Mouse (Mus musculus): ENCODE measurements around the gene Pde6d.
"Not testable (repeated sequence)": the region's sequence is repeated elsewhere in the genome, so short reads cannot be mapped to it uniquely, and the experiment has no call there.

Pde6d gene

DNA sequence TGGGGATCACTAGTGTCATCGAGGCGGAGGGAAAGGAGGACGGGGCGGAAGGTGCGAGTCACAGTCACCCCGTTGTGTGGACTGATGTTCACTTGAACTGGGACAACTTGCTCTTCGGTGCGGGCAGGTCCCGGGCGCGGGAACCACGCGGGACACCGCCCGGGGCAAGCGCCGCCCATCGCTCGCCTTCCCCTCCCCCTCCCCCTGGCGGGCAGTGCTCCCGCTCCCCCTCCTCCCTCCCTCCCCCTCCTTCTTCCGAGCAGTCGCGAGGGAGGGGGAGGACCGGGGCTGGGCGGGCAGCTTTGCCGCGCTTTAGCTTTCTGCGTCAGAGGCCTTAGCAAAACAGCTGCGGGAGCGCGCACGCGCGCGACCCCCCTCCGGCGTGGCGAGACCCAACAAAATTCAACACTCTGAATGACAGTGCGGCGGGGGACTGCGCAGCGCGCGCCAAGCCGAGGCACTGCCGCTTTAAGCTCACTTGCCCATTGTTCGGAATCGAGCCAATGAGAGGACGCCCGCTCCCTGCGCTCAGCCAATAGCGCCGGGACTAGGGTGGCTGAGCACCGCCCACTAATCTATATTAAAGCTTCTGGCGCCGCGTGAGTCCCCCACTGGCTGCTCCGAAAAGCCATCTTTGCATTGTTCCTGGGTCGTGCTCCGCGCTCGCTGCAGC is 56.2 kb downstream of the Pde6d start, which contains the start of gene Ptma:
Gene Ptma, plus strand, starts transcription at position 611 of the 673 bp plus-strand sequence.
- peak; percentile 99 for DNase-seq (ENCODE audit: low spot score)

DNA sequence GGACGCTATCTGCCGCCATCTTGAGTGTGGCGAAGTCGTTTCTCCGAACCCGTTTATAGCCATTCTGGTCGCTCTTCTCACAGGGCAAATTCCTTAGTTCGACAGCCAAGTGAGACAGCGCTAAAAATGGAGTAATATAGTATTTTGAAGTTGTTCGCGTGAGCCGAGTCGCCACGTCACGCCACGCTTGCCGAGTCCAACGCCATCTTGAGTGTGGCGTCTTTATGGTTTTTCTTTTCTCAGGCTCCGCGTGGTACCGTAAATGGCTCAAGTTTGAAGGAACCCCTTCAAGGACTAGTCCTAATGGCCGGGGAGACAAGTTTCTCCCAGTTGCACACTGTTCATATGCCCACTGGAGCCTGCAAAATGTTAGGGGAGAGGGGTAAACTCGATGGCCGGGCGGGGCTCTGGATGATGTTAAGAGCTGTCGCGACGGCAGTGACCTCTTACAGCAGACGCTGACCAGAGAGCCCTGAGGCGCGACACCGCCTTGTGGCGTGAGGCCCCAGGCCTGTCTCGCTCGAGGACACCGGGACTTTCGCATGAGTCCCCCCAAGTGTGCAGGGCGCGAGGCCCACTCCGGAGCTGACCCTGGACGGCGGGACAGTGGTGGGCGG is 56.8 kb downstream of the Pde6d start:
- peak; percentile 82 for DNase-seq (ENCODE audit: low spot score)

DNA sequence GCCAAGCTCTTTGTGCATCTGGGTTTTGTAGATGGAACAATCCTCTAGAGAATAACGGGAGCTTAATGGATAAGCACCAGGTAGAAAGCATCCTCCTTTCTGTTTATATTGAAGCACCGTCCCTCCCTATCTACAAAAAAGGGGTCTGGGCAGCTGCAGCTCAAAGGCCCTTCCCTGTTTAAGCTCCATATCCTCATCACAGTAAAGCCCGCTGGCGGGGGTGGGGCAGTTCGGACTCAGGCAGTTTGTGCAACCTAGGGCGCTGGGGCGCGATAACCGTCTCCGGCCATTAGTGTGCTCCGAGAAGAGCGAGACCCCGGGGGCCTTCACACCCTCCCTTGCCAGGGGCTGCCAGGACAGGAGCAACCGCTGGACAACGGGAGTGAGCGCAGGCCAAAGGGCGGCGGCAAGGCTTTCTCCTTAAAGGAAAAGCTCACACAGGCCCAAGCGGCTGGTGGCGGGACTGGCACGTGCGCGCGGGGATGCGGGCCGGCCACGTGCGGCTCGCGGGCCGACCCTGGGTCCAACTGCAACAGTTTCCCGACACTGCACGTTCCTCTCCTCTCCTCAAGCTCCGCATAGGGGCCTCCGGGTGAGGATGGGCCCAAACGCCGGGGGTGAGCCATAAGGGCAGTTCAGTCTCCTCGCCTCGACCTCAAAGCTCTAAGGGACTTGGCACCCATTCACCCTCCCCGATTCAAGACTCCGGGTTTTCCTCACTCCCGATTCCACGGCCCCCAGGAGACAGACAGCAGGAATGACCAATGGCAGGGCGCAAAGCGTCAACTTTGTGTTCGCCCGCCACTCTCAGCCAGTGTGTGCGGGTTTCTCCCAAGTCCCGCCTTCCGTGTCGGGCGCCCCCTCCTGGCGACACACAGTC is 57.6 kb downstream of the Pde6d start:
- DNase-seq (ENCODE audit: low spot score), result peak; percentile 100

DNA sequence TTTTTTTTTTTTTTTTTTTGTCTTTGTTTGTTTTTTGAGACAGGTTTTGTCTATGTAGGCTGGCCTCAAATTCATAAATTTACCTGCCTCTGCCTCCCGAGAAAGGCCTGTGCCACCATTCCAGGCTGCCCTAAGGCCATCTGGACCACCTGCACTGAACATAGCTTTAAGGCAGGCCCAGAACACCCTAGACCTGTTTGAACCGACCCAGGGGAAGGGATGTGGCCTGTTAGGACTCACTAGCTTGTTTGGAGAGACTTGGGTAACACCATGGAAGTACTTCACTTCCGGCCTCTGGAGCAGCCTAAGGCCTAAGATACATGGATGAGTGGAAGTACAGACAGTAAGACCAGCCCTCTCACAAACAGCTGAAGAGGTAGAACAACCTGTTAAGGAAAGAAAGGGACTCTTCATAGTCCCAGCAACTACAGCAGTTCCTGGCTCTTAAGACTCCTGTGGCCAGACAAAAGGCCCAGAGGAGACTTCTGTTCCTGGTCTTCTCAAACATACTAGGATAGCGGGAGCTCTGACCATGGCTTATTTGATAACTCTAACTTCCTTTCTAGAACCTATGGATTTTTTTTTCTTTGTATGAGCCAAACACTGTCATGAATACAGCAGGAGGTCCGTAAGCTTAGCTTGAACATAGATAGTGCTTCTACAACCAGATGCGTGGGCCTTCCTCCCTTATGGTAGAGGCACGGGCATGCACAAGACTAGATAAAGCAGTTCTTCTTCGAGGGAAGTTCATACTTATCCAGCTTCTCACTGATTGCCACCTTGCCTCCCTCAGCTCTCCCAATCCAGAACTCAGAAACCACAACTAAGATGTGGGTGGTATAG is 58.4 kb downstream of the Pde6d start:
- no peak for DNase-seq (ENCODE audit: low spot score)

DNA sequence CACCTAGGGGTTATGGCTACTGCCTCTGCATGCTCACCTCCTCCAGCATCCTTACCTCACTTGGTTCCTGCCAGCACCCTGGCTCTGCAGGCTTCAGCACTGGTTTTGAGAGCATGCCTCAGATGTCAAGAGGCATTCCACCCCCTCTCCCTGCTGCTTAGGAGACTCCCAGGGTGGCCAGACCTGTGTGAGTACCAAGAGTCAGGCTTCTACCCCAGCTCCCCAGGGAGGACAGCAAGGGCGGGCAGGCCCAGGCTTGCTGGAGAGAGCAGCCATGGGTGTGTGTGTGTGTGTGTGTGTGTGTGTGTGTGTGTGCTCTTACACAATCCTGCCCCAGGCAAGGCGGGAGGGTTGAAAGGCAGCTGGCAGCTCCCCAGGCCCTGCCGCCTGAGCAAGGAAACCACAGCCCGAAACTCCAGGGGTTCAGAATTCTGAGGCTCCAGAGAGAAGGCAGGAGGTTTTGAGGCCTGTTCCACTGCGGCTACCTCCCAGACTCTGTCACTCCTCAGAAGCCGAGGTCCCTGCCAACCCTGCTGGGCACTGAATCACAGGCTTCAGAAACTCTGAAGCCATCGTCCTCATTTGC is 60.0 kb downstream of the Pde6d start:
- peak; percentile 27 for DNase-seq (ENCODE audit: low spot score)

DNA sequence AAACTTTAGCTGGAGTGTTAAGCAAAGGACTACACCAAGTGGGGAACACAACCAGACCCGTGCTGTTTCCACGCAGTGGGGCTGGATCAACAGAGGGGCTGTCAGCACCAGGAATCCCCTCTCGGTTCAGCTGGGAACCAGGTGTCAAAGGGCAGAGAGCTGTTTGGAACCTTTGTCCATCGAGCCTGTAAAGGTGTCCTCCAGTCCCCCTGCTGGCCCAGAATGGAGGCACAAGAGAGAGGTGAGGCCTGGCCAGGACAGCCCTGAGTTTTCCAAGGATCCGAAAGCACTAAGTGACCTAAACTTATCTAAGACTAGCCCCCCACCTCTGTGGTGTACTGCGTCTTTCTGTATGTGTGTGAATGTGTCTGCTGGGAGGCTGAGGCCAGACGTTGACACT is 62.1 kb downstream of the Pde6d start:
- DNase-seq (ENCODE audit: low spot score), result no peak

DNA sequence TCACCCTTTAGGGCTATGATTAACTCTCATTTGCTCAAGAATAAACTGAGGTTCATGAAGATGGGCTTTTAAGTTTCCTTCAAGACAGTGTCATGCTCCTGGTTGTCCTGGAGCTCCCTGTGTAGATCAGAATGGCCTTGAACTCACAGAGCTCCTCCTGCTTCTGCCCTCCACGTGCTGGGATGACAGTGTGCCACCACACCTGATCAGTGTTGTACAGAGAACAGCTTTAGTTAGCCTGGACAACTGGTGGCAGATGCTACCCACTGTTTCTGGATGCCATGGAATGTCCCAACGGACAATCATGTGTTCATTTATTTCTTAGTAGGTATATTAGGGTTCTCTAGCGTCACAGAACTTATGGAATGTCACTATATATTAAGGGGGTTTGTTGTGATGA is 65.4 kb downstream of the Pde6d start:
- DNase-seq (ENCODE audit: low spot score), result no peak

DNA sequence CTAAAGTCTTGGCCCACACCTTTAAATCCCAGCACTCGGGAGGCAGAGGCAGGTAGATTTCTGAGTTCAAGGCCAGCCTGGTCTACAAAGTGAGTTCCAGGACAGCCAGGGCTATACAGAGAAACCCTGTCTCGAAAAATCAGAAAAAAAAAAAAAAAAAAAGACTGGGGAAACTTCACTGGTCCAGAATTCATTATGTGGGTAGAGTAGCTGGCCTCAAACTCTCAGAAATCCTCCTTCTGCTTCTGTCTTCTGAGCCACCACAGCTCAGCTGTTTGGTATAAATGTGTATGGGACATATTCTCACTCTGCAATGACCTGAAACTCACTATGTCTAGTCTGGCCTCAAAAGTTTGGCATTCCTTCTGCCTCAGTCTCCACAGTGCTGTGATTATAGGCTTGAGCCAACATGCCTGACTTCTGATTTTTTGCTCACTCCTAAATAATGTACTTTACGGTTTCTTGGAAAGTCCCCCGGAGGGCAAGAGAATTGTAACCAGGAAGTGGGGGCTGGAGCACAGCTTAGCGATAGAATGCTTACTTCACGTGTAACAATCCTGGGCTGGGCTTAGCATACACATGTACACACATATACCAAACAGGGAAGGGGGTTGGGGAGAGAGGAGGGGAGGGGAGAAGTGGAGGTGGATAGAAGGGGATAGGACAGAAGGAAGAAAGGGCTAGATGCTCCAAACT is 66.6 kb downstream of the Pde6d start:
- no peak for DNase-seq (ENCODE audit: low spot score)

DNA sequence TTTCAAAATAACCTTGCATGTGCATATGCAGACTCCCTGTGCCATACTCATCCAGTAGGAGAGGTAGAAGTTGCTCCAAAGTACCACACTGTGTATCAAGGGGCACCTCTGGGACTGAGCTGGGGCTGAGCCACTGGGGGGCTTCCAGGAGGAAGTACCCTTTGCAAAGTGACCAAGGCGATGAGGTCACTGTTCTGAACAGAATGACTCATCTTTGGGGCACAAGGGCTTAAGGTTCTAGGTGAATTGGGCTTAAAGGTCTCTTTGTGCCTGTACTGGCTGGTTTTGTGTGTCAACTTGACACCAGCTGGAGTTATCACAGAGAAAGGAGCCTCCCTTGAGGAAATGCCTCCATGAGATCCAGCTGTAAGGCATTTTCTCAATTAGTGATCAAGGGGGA is 69.4 kb downstream of the Pde6d start:
- not testable (repeated sequence) for DNase-seq (ENCODE audit: low spot score)

DNA sequence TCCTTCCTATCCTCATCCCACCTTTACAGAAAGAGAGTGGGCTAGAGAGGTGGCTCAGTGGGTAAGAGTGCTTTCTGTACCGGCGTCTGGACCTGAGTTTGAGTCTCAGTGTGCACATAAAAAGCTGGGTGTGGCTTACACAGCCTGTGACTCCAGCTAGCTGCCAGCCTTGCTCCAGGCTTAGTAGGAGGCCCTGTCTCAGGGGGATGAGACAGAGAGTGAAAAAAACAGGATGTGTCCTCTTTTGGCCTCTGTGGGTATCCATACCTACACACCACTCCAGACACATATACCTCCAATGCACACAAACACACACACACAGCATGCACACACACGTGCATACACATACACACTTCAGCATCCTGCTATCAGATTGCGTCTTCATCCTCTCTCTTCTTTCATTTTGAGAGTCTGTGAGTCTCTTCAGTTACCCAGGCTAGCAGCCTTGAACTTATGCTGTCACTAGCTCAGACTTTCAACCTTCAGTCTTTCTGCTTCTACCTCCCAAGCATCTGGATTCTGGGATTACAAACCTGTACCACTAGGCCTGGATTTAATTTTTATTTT is 70.2 kb downstream of the Pde6d start:
- no peak for DNase-seq (ENCODE audit: low spot score)

DNA sequence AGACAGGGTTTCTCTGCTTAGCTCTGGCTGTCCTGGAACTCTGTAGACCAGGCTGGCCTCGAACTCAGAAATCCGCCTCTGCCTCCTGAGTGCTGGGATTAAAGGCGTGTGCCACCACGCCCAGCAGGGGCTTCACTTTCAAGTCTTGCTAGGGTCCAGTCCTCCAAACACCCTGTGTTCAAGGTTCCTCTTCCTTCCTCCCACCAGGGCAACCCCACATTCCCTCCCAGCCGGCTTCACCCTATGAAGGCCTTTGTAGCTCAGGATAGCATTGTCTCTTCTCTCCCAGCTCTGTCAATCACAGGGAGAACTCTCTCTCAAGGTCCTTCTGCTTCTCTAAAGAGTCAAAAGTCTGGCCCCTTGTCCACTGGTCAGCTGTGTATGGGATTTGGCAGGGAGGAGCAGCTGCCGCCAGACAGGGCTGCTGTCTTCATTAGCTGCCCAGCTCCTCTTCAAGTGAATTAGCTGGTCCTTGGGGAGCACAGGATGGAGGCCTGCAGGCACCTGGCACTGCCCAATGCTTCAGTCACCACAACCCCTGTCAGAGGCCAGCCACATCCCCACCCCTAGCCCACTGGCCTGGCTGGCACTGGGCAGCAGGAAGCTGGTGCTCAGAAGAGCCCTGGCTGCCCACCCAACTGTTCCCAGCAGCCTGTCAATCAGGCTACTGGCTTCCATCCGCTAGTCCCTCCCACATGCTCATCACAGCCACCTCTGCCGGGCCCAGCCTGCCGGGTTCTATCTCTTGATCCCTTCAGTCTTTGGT is 71.6 kb downstream of the Pde6d start:
- no peak for DNase-seq (ENCODE audit: low spot score)

DNA sequence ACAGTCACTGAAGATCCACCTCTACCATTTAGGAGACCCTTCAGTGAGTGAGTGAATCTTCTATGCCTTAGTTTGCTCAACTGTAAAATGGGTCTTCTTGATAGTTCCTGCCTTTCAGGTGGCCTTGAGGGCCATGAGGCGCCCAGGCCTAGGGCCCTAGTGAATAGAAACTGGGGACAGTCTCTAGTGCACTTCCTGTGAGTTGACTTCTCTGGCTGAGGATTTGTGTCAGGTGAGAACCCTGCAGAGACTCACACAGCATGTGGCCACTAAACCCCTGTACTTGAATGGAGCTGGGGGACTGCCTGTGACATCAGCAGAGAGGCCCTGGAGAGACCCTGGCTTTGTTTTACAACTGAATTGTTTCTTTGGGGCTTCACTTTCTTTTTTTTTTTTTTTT is 72.2 kb downstream of the Pde6d start:
- DNase-seq (ENCODE audit: low spot score), result no peak

DNA sequence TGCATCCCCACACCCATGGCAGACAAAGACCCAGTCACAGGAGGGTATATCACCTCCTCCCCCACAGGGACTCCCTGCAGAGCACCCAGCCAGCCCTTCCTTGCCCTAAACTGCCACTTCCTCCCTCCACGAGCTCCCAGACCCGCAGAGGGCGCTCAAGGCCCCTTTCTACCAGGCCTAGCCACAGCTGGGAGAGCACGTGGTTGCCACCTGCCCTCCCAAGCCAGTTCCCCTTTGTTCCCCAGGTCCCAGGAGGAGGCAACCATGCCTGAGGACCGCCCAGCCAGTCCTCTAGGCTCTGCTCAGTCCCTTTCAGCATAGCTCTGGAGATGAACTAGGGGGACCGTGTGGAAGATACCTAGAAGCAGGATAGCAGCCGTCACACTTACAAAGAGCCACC is 73.0 kb downstream of the Pde6d start:
- no peak for DNase-seq (ENCODE audit: low spot score)

DNA sequence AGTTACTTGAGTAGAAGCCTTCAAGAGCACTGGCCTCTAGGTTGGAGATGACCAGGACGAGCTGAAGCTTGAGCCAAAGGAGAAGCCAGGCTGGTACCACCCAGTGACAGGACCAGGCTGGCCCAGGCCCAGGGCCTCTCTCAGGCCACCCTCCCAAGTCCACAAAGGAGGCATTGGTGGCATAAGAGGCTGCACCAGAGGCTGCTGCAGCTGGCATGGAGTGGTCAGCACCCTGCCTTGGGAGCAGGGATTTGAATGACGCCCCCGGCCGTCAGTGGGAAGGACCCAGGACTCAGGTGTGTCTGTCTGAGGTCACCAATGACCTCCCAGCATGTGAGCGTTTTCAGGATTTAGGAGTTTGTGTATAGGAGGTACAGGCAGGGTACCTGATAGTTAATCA is 74.6 kb downstream of the Pde6d start:
- no peak for DNase-seq (ENCODE audit: low spot score)

DNA sequence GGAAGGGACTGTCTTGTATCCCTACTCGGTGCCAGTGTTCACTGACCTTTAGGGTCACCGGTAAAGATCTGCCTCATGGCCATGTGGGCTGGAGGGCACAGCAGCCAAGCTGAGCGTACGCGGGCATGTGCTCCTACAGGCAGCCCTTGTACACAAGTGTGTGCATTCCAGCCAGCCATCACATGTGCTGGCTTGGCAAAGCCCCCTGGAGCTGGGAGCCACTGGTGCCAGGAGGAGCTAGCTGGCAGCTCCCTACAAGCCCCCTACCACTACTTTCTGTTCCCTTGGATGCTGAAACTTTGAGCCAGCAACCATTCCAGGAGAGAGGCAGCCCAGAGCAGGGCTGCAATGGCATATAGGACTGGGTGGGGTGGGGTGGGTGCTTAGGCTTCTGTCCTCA is 76.0 kb downstream of the Pde6d start:
- no peak for DNase-seq (ENCODE audit: low spot score)

DNA sequence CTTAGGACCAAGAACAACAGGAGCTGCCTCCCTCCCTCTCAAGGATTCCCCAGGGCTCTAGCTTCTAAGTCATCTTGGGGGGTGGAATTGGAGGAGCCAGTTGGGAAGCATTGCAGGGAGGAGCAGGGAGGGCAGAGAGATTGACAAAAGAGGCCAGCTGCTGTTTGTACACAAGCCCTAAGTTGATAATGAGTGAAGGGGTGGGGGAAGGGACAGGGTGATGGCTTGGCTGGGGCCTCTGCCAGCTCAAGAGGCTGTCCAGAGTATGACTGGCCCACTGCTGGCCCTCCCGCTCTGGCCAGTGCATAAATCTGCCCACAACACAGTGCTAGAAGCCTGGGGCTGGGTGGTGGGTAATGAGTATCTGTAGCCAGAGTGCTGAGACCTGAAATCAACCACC is 77.0 kb downstream of the Pde6d start:
- DNase-seq (ENCODE audit: low spot score), result no peak

DNA sequence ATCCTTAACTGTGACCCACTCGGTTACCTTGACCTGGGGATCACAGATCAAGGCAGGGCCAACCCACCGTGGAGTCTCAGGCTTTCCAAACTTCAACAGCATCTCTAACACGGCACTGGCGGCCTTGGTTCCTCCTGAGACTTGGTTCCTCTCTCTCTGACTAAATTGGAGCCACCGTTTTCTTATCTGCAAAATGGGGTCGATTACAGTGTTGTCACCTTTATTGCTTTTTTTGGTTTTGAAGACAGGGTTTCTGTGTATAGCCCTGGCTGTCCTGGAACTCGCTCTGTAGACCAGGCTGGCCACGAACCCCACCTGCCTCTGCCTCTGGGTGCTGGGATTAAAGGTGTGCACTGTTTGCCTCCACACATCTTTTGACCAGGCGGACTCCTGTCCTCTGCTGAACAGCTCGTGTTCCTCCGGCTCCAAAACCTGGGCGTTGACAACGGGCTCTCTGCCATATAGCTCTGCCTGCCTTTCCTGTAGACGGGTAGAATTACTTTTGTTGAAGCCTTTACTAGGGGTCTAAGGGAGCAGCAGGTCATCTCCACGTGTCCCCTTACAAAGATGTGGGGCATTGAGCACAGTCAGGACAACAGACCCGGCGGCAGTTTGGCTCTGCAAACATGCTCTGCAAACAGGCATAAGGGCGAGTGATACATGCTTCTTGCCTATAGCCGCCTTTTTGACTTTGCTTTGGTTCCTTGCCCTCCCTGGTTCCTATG is 77.6 kb downstream of the Pde6d start:
- DNase-seq (ENCODE audit: low spot score), result no peak

DNA sequence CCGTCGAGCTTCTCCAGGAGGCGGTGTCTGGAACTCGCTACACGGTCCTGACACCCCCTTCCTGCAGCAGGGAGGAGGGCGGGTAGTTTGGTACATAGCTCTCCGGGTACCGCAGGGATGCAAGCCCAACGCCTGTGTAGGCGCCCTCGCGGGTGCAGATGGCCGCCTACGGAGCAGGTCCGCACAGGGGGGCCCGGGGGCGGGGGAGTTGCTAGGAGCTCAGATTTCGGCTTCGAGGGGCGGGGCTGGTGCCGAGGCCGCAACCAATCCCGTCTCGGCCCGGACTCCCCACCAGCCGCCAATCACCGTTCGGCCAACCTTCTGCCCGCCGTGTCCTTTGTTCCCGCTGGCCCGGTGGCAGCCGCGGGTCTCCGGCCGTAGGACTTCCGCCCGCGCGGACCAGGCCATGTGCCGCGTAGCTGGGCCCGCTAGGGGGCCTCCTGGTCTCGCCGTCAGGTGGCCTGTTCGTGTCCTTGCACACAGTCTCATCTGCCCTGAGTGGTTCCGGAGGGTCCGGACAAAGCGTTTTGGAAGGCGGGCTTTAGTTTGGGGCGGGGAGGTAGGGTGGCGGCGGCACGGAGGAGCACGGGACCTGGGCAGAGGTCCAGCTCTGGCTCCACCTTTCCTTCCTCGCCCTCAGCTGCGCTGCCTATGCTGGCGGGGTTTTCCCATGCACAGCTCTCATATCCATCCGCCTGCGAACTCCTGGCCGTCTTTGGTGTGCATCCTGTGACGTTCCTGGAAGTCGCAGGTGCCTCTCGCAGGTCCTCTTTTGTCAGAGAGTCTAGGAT is 78.3 kb downstream of the Pde6d start:
- DNase-seq (ENCODE audit: low spot score), result peak; percentile 94

Data from testis, postnatal 14 days (tissue).